Mouse (Mus musculus): ENCODE data around the gene Egfr.

- TF ChIP-seq POLR2A (IDR thresholded peaks at IDR 0.05; ENCODE audit: low read depth, low read length) = no peak
- TF ChIP-seq JUND (conservative IDR thresholded peaks at IDR 0.05; ENCODE audit: low read depth, low read length) = no peak
- TF ChIP-seq RCOR1 (conservative IDR thresholded peaks at IDR 0.05; ENCODE audit: low read depth, low read length) = no peak
- TF ChIP-seq MXI1 (IDR thresholded peaks at IDR 0.05; ENCODE audit: low read depth, low read length) = no peak
- TF ChIP-seq CTCF (conservative IDR thresholded peaks at IDR 0.05 in 1 of 2, IDR thresholded peaks at IDR 0.05 in 1 of 2; ENCODE audit: low read depth in 2 of 2, low read length in 2 of 2) = no peak
- no peak for TF ChIP-seq CHD2 (IDR thresholded peaks at IDR 0.05; ENCODE audit: low read length)
- TF ChIP-seq ZMIZ1 (IDR thresholded peaks at IDR 0.05; ENCODE audit: low read depth, low read length) = no peak
- TF ChIP-seq UBTF (IDR thresholded peaks at IDR 0.05; ENCODE audit: low read depth, low read length) = no peak
- no peak for TF ChIP-seq SIN3A (IDR thresholded peaks at IDR 0.05; ENCODE audit: low read length)
- no peak for TF ChIP-seq MAZ (IDR thresholded peaks at IDR 0.05; ENCODE audit: low read depth, low read length)
- TF ChIP-seq EP300 (IDR thresholded peaks at IDR 0.05; ENCODE audit: low read length) = no peak
- TF ChIP-seq NRF1 (IDR thresholded peaks at IDR 0.05; ENCODE audit: low read depth, low read length) = no peak
- TF ChIP-seq GABPA (IDR thresholded peaks at IDR 0.05; ENCODE audit: insufficient replicate concordance, low read depth, low read length) = no peak
Observed at GRCm38 (mm10) chr11:16830531-16831227, 78.7 kb downstream of the Egfr start.

Measured in CH12.LX (cell line).